Mouse (Mus musculus): Measurements from ENCODE around the gene Zfyve9.

Gene Zfyve9

GRCm38 (mm10) chr4:108608651-108609050 is 171.9 kb downstream of the Zfyve9 start:
- no peak for DNase-seq

GRCm38 (mm10) chr4:108601870-108602269 is 178.7 kb downstream of the Zfyve9 start:
- DNase-seq, result no peak

- no peak for DNase-seq
Observed at GRCm38 (mm10) chr4:108598306-108598705, 182.3 kb downstream of the Zfyve9 start.

- no peak for DNase-seq
Observed at GRCm38 (mm10) chr4:108595785-108596184, 184.8 kb downstream of the Zfyve9 start.

- DNase-seq, result no peak
Observed at GRCm38 (mm10) chr4:108593376-108593775, 187.2 kb downstream of the Zfyve9 start.
